Mouse (Mus musculus): ENCODE results near the gene Nfya.
"Not testable (repeated sequence)": the region's sequence is repeated elsewhere in the genome, so short reads cannot be mapped to it uniquely, and the experiment has no call there.

The Nfya gene

DNA sequence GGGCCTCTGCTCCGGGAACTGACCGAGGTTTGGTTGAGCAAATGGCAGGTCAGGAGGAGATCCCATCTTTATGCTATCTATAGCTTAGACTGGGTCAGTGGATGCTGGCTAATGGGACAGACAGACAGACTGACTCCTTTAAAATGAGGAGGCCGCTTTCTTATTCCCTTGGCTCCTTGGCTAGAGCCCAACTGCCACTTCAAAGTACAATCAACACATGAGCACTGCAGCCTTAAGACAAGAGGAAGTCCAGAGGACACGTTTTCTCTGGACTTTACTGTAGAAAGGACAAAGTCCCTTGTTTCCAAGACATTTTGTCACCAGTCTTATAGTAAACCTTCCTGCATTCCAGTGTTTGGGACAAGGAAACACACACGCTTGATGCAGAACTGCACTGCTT lies 18.3 kb downstream of the Nfya start:
- DNase-seq = no peak

DNA sequence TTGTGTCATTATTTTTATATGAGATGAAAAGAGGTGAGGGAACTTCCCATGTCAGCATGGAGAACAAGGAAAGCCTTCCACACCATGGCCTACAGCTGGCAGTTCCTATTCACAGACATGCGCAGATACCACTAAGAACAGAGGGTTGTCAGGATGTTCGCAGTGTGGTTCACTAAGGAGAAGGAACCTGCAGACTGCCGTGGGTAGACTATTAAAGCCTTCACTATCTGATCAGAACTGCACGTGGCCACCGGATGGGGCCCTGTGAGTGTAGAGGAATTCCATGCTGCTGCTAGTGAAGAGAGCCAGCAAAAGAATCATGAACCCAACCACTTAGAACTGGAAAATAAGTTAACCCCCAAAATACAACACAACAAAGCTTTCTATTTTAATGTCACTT lies 20.3 kb downstream of the Nfya start:
- no peak for DNase-seq

DNA sequence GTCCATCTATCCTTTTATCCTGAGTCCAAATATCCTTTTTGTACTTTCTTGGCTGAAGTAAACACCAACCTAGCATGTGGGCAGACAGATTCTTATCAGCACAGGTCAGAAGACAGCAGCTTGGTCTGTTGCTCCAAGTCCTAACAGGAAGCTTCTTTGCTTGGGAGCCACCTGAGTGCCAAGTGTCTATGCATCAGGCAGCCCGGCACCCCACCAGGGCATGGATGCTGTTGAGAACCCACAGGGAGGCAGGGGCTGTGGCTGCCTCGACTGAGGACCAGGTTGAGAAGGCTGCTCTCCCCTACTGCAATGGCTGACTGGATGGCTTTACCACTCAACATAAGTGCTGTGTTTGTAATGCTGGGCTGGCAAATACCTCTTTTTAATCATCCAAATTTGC lies 21.0 kb downstream of the Nfya start:
- DNase-seq = no peak

DNA sequence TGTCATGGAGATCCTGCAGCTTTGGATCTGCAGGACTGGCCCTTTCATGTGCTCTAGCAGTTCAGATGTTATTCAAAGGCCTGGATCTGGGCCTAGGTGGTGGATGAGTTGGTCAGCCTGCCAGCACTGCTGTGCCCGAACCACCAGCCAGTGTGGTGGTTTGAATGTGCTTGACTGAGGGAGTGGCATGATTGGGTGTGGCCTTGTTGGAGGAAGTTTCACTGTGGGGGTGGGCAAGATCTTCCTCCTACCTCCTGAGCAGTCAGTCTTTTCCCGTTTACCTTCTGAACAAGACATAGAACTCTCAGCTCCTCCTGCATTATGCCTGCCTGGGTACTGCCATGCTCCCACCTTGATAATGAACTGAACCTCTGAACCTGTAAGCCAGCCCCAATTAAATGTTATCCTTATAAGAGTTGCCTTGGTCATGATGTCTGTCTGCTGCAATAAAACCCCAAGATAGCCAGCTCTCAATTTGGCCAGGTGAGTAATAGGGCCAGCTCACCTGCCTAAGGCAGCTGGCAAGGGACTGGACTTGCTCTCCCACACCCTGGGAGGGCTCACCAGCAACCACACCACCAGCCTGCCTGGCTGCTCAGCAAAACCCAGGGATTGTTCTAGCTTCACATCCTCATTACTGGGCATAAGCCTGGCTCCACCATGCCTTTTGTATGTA lies 23.8 kb downstream of the Nfya start:
- DNase-seq = no peak

DNA sequence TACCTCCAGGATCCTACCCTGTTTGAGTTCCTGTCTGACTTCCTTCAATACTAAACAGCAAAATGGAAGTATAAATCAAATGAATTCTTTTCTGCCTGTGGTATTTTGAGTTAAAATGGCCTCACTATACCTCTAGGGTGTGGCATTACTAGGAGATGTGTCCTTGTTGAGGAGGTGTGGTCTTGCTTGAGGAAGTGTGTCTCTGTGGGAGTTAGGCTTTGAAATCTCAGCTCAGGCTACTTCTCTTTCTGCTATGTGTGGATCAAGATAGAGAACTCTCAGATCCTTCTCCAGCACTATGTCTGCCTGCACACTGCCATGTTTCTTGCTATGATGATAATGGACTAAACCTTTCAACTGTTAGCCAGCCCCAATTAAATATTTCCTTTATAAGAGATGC lies 30.7 kb downstream of the Nfya start:
- no peak for DNase-seq

DNA sequence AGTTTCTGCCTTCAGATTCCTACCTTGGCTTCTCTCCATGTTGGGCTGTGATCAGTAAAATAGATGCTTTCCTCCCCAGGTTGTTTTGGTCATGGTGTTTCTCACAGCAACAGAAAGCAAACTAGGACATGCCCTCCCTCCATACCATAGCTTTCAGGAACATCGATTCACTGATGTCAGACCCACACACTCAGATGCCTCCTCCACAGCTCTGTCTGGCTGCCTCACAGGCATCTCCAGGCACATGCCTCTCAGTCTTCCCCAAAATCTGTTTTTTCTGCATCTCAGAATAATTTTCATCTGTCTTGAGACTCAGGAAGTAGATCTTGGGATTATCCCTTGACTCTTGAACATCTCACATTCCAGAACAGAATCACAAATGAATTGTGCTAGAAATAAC lies 33.6 kb downstream of the Nfya start:
- no peak for DNase-seq

DNA sequence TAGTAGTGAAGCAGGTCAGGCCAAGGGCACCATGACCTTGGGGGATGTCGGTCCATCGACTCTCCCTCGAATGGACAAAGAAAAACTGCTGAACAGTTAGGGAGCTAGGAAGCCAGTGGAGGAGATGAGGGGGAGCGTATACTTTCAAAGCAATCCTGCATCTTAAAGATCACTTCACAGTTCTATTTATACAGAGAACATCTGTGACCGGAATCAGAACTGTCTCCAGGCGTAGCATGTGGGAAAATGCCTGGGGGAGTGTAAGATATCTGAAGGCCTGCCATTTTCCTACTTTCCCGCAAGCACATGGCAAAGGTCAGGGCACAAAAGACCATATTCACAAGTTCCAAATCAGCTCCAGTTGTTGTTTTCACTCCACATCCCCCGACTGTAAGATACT lies 36.7 kb downstream of the Nfya start:
- no peak for DNase-seq

DNA sequence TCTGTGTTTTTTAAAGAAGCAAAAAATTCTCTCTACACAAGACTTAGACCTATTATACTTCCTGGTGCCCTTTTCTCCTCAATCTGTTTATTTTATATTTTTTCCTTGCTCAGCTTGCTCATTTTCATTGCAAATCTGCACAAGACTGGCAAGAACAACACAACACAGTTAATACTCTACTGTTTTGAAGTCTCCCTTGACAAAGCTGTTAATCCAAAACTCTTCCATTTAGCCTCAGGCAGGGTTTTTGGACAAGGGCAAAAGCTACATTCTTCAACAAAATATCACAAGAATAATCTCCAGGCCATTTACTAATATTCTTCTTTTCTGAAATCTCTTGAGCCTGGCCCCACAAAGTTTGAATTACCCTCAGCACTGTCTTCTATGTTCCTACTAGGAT lies 38.1 kb downstream of the Nfya start:
- DNase-seq = no peak

DNA sequence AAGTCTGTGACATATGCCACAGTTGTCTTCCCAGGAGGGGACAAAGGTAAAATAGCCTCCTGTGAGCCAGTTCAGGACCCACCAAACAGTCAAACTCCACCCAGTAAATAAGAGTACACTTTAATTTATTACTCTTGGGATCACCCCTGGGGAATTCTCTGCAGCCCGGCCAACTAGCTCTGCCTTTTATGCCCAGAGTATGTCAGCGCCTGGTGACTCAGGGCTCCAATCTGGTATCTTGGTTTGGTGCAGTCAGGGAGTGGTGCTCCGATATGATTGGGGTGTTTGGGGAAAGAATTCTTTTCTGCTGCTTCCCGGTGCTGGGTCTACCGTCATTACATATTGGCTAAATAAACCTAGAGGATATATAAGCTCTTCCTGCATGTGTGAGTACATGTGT lies 42.9 kb downstream of the Nfya start:
- DNase-seq = no peak

DNA sequence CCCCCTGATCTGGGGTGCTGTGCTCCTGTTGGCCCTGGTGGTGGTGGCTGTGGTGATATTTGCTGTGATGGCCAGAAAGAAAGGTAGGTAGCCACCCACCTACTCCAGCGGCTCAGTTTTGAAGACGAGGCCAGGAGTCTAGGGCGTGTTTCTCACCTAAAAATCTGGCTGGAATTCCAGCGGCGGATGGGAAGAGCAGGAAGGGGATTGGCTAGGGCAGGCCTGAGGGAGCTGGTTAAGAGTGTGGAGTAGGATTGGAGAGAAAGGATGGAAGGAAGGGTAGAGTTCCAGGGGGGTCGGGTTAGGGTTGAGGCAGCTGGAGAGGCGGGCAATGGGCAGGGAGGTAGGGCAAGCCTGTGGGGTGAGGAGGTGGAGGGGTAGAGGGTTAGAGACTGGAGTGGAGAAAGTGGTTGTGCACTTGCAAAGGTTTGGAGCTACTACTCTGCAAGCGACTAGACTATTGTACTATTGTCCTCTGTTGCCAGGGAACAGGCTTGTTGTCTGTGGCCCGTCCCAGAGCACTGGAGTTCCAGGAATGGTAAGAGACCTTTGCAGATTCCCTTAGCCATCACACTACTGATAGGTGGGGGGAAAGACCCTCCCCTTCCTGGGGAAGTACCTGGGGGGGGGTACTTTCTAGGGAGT lies 44.1 kb downstream of the Nfya start:
- DNase-seq = no peak

DNA sequence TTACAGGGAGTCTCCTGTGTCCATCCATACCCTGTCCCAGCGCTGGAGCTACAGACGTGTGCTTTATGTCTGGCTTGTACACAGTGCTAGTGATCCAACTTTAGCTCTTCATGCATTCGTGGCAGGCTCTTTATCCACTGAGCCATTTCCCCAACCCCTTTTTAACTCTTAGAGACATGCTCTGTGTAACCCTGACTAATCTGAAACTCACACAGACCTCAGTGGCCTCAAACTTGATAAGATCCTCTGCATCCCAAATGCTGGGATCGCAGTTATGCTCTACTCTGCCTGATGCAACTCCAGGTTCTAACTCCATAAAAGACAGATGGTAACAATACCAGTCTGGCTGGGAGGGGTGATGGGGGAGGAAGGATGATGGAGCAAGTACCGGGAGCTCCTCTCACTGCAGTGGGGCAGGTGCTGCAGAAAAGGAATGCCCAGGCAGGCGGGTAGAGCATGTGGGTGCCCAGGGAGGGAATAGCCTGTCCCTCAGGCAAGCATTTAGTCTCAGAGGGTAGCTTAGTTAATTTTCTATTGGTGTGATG lies 46.2 kb downstream of the Nfya start:
- no peak for DNase-seq

DNA sequence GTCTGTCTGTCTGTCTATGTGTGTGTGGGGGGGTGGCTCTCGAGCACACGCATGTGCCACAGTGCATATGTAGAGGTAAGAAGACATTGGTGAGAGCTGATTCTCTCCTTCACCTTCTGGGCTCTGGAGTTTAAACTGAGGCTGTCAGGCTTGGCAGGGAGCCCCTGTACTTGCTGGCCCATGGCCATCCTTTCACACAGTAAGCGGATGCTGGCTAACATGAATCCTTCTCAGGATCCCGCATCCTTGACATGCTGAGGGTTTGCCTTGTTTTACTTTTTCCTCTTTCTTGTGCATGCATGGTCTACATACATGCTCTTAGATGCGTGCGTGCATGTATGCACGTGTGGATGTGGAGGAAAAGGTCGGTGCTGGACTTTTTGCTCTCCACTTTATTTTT lies 46.7 kb downstream of the Nfya start:
- peak; percentile 18 for DNase-seq

DNA sequence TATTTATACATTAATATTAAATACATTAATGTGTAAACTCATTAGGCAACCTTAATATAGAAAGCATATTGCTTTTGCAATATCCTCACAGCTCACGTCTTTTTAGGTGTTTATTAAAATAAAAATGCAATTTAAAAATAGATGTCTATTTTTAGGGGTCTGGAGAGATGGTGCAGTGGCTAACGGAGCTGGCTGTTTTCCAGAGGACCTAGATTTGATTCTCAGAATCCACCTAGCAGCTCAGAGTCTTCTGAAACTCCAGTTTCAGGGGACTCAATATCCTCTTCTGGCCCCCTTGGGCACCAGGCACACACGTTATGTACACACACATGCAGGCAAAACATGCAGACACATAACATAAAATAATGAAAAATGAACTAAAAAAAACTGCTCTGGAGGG lies 47.4 kb downstream of the Nfya start:
- no peak for DNase-seq

DNA sequence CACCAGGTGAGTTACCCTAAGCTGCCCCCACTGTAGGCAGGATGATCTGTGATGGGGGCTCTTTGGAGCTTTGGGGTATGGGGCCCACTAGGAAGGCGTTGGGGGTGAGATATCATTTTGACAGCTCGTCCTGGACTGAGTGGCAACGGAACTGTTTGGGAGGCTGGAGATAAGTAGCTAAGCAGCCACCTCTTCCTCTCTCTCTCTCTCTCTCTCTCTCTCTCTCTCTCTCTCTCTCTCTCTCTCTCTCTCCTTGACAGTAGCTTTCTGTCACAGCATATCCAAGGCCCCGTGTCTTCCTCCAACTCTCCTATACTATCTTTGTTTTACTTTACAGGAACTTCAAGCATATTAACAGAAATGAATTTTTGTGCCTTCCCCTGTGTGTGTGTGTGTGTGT lies 49.2 kb downstream of the Nfya start:
- no peak for DNase-seq

DNA sequence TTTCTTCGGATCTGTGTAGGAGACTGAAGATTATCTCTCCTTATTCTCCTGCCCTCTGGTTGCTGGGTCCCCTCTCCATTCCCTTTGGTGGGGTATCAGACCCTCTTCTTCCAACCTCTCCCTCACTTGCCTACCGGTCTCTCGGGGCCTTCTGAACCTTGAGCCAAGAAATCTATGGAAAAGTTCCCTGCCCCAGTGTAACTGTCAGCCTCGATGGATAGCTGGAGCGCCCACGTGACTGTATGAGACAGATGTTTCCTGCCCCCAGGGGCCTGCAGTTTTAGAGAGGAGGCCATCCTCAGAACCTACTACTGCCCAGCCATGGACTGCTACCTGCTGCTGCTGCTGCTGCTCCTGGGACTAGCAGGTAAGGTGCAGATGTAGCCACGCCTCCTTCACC lies 50.1 kb downstream of the Nfya start, which contains the start of gene Treml1:
Treml1 (plus strand) TSS at position 301 of the 400 bp plus-strand sequence.
- DNase-seq = no peak

DNA sequence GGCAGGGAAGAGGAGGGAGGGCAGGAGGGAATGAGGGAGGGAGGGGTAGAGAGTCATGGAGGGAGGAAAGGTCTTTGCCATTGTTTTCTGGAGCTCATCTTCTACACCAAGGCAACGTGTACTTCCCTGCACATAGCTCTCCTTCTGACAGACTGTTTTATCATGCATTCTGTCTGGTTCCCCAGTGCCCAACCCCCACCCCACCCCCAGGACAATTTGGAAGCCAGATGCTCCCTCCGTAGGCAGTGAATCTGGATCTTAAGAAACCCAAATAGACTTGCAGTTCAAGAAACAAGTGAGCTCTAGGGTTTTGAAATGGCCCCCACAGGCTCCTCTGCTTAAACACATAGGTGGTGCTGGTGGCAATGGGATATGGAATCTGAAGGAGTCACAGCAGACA lies 51.8 kb downstream of the Nfya start:
- no peak for DNase-seq

DNA sequence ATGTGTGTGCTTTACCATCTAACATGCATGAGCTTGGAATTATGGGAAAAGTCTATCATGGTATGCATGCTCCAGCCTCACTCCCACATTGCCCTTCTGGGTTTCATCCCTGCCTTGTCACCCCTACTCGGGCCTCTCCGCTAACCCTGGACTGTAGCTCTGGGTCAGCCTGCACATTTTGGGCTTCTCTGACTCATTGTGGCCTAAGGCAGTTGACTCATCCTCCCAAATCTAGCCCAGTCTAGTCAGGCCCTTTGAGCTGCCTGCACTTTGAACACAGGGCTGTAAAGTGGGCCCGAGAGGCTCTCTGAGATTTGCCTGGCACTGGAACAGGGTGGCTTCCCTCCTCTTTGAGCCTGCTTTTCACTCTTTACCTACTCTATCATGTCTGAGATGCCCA lies 53.9 kb downstream of the Nfya start:
- DNase-seq = no peak

DNA sequence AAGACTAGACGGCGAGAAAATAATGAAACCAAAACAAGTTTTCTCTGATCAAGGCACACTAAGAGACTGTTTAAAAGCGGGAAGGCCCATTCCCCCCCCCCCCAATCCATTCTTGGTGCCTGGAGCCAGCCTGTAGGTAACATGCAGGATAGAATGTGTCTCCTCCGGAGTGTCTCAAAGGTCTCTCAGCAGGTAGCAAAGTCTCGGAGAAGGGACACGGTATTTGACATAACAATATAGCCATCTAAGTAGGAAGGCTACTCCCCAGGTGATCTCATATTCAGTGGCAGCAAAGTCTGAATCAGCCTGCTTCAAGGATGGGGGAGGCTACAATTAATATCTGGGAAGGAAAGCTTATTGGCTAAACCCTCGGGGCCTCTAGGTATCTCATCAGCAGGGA lies 56.7 kb downstream of the Nfya start:
- DNase-seq = not testable (repeated sequence)

DNA sequence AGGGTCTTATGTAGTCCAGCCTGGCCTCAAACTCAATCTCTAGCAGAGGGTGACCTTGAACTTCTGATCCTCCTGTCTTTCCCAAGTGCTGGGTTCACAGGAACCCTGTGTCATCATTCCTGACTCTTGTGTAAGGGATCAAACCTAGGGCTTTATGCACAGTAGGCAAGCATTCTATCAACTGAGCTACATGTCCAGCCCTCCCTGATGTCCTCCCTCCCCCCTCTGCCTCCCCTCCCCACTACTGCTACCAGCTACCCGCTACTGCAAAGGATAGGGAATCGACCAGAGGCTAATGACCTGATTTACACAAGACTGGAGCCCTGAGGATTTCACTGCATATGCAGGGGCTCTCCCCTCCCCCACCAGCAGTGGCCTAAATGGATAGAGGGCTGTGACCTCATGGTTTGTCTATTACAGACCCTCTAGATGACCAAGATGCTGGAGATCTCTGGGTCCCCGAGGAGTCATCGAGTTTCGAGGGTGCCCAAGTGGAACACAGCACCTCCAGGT lies 59.0 kb downstream of the Nfya start:
- no peak for DNase-seq

DNA sequence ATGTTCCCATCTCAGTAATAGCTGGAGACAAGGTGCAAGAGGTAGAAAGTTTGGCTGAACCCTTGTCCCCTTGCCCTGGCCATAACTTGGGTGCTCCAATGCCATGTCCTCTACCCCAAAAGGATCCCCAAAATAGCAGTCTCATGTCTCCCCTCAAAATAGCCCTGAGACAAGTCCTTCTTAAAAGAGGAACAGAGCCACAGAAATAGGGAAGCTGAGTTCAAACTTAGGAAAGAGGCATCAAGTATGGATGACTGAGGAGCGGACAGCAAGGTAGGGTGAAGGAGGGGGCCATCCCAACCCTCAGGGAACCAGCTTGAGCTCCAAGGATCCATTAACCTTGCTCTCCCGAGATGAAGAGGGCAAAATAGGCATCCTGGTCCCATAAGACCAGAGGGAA lies 62.4 kb downstream of the Nfya start:
- no peak for DNase-seq

DNA sequence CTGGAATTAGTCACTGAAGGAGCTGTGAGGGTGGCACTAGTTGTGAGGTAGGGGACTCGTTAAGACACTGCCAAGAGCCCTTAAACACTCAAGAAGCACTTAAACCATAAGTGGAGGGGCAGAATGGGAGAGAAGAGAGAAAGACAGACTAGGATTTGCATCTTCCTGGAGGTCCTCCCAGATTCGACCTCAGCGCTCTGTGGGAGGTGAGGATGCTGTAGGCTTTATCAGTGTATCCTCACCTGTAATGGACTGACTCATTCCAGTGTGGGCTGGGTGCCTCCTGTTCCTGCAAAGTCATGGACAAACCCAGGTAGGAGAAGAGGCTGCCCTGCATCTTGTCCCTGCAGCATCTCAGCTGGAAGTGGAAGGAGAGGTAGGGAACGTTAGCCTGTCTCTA lies 62.9 kb downstream of the Nfya start:
- DNase-seq = no peak

DNA sequence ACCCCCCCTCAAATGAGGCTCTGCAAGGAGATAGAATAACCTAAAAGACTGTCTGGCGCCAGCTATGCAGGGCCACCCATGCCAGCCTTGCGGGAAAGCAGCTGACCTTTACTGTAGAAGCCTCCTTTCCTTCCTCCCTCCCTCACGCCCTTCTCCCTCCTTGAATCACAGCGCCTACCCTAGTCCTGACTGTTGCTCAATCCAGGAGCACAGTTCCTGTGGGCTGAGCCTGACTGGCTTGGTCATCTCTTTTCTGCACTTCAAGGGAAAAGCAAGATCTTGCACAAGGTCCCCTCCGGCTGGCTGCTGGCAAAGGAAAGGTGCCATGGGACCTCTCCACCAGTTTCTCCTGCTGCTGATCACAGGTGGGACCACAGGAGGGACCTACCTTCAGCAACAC lies 63.5 kb downstream of the Nfya start, which contains the start of gene Trem2:
Trem2 (plus strand) TSS at position 171 of the 400 bp plus-strand sequence.
- no peak for DNase-seq

DNA sequence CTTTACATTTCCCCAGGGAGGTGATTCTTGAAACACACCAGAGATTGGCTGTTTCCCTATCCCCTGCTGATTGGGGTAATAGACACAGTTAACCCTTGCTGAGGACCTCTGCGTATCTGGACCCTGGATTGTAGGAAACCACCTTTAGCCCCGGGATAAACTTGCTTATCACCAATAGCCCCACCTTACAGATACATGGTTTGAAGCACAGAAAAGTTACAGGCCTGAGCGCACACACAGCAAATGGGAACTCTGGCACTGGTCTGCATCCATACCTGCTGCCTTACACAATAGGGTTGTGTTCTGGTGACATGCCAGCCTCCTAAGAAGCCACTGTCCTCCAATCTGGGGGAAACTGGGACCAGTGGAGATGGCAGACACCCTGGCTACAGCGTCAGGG lies 63.9 kb downstream of the Nfya start:
- DNase-seq = no peak

DNA sequence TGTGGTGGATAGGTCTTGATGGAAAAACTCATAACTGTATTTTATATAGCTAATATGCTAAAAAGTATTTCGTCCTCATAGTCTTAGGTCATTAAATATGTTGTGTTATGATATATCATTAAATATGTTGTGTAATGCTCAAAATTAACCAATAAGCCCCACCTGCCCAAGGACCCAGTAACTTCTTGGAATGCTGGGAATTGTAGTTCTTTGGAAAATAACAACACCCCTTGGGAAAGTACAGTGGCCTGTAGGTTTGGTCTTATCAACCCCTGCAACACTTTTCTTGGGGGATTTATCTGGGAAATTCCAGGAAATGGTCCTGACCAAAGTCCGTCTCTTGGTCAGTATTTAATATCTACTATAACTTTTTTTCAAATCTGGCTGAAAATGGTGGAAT lies 66.6 kb downstream of the Nfya start:
- no peak for DNase-seq

DNA sequence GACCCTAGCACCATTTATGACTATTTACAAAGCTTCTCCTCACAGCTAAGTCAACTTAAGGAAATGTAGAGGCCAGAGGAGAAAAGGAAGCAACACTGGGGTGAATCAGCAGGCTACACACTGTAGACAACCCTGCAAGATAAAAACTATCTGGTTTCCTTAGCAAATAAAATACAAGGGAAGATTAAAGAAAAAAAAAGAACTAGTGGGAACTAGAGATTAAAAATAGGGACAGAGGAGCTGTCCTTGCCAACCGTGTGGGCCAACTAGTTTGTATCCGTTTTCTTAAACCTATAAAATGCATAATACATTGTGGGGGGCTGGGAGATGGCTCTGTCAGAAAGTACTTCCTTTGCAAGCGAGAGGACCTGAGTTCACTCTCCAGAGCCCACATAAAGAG lies 67.8 kb downstream of the Nfya start:
- no peak for DNase-seq

All from cerebellum, adult 8-10 months (tissue).